Mouse (Mus musculus) heart, embryonic 12.5 days (tissue): ENCODE data around the gene 4921504E06Rik. TPM values are rescaled to one million over a fixed set of nuclear protein-coding genes. Genes with fewer than 3 reads are reported as not detected.

Experiments
- ATAC-seq: fragments of 200-750 bp; cut with Nextera tagmentation; 2 replicates; pipeline ENCODE4 v1.8.0; 2017; ENCODE audit warnings: moderate TSS enrichment, moderate library complexity; ENCODE audit not compliant: insufficient number of reproducible peaks, low FRiP score
- H3K27ac ChIP-seq: fragments of 300-500 bp; sonication (generic); 2 replicates; pipeline ENCODE4 v1.5.1; 2016; ENCODE audit warnings: mild to moderate bottlenecking, moderate library complexity; ENCODE audit not compliant: poor library complexity, severe bottlenecking
- H3K27me3 ChIP-seq: fragments of 300-500 bp; sonication (generic); replicated peaks from 2 replicates; pipeline ENCODE4 v1.6.1; 2016; ENCODE audit warnings: mild to moderate bottlenecking, moderate library complexity
- H3K36me3 ChIP-seq: fragments of 300-500 bp; sonication (generic); 2 replicates; pipeline ENCODE4 v1.6.1; 2016; ENCODE audit warnings: mild to moderate bottlenecking, moderate library complexity
- H3K4me1 ChIP-seq: fragments of 300-500 bp; sonication (generic); replicated peaks from 2 replicates; pipeline ENCODE4 v1.6.1; 2016; ENCODE audit warnings: mild to moderate bottlenecking
- H3K4me2 ChIP-seq: fragments of 300-500 bp; sonication (generic); 2 replicates; pipeline ENCODE4 v1.6.1; 2016; ENCODE audit warnings: mild to moderate bottlenecking, moderate library complexity
- H3K4me3 ChIP-seq: fragments of 300-500 bp; sonication (generic); 2 replicates; pipeline ENCODE4 v1.5.1; 2016; ENCODE audit warnings: mild to moderate bottlenecking
- H3K9ac ChIP-seq: fragments of 300-500 bp; sonication (generic); 2 replicates; pipeline ENCODE4 v1.6.1; 2016; ENCODE audit warnings: mild to moderate bottlenecking, moderate library complexity
- H3K9me3 ChIP-seq: fragments of 300-500 bp; sonication (generic); replicated peaks from 2 replicates; pipeline ENCODE4 v1.6.1; 2016; ENCODE audit warnings: mild to moderate bottlenecking, moderate library complexity
- WGBS: fragments of 180-500 bp; shearing (Covaris S2); methylation state at CpG from one replicate; pipeline ENCODE4 v1.1.7; 2016; 5-methylcytosine and 5-hydroxymethylcytosine counted together
- polyA plus RNA-seq: library from polyadenylated mRNA; unstranded; fragments of >200 nt; fragmentation: Nextera tagmentation; extraction: Ambion mirVana; gene quantifications from 2 replicates; pipeline ENCODE4 v1.2.1, GENCODE M21; 2016

4921504E06Rik gene
- polyA plus RNA-seq, 1 experiment from 2014 or later = not detected

DNA sequence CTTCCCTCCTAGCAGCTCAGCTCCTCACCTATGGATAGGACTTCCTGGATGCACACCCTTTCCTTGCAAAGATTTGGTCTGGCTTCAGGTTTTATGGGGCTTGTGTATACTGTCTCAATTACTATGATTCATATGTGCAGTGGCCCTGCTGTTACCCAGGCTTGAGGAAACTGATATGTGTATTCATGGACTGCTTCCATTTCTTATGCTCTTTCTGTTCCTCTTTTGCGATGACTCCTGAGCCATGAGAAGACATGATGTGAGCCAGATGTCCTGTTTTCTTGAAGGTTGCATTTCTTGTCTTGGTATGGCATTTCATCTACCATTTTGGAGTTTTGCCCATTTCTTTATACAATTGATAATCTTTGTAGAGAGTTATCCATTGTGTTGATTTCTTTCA is 48.0 kb downstream of the 4921504E06Rik start:
- Histone ChIP-seq H3K27me3 (no peaks in the 10 kb centered on the region), H3K36me3 (no peaks in the 10 kb centered on the region), H3K4me2 (no peak overlapping the region), H3K4me1 (no peaks in the 10 kb centered on the region), H3K27ac (no peak overlapping the region), H3K9ac (no peak overlapping the region), H3K9me3 (no peaks in the 10 kb centered on the region), H3K4me3 (no peak overlapping the region)
- no peak for ATAC-seq
- WGBS = 90% methylated on average over 1 of the region's 1 CpGs

DNA sequence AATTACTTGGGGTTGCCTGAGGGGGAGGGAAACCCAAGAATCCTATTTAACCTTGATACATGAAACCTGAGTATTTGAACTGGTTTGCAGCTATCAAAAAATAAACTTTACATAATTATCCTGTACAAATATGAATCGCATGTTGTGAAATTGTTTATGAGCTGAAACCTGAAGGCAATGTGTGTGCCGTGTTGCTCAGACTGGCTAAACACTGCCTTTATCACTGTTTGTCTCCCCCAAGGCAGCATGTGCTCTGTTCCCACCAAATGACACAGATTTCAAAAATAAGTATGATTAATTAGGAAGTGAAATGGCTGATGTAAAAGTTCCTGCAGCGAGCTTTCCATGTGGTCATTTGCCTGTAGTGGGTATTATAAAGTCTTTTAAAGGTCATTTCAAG is 63.5 kb downstream of the 4921504E06Rik start:
- Histone ChIP-seq H3K9ac (no peak overlapping the region), H3K4me1 (no peaks in the 10 kb centered on the region), H3K27ac (no peak overlapping the region), H3K27me3 (peaks cover 4% of the 10 kb centered on the region), H3K4me2 (no peak overlapping the region), H3K4me3 (no peak overlapping the region), H3K9me3 (no peaks in the 10 kb centered on the region), H3K36me3 (no peaks in the 10 kb centered on the region)
- no peak for ATAC-seq
- 74% methylated on average over 3 of the region's 3 CpGs for WGBS

DNA sequence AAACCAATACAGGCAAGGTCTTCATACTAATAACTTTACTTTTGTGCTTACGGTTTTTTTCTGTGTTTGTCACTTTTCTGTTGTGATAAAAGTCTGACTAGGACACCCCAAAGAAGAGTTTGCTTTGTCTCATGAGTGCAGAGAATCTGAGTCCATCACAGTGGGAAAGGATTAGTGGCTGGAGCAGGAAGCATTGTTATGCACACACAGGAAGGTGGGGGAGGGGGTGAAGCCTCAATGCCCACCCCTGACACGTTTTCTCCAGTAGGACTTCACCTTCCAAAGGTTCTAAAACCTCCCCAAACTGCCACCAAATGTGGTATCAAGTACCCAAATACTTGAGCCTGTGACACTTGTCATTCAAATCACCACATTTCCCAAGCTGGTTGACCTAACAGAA is 91.8 kb downstream of the 4921504E06Rik start:
- ATAC-seq = no peak
- H3K27me3 ChIP-seq = peaks cover 22% of the 10 kb centered on the region
- WGBS = 44% methylated on average over 2 of the region's 2 CpGs

DNA sequence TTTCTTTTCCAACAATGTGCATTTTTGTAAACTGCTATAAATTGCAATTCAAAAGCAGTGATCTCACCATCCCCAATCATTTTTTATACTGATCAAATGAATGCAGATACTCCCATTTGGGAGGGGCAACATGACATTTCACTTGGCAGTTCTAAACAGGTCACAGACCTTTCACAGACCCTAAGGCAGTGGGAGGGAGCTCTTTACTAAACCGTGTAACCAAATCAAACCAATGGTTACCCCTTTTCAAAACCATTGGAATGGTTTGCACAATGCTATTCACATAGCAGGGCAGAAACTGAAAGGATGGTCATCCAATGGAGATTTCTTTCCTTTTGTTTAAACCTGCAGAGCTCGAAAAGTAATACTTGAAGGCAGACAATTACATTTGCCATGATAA is 94.9 kb downstream of the 4921504E06Rik start:
- no peak overlapping the region for H3K4me3 ChIP-seq
- no peaks in the 10 kb centered on the region for H3K9me3 ChIP-seq
- H3K36me3 ChIP-seq = no peaks in the 10 kb centered on the region
- no peak for ATAC-seq
- no peaks in the 10 kb centered on the region for H3K4me1 ChIP-seq
- no peak overlapping the region for H3K4me2 ChIP-seq
- no peak overlapping the region for H3K27ac ChIP-seq
- H3K9ac ChIP-seq = no peak overlapping the region
- H3K27me3 ChIP-seq = peaks cover 53% of the 10 kb centered on the region
- WGBS = 39% methylated on average over 2 of the region's 2 CpGs

More for the DNA sequence above, 91.8 kb downstream of the 4921504E06Rik start:
- no peaks in the 10 kb centered on the region for H3K36me3 ChIP-seq
- no peak overlapping the region for H3K4me3 ChIP-seq
- H3K4me2 ChIP-seq = no peak overlapping the region
- no peaks in the 10 kb centered on the region for H3K9me3 ChIP-seq
- no peaks in the 10 kb centered on the region for H3K4me1 ChIP-seq
- no peak overlapping the region for H3K27ac ChIP-seq
- no peak overlapping the region for H3K9ac ChIP-seq

DNA sequence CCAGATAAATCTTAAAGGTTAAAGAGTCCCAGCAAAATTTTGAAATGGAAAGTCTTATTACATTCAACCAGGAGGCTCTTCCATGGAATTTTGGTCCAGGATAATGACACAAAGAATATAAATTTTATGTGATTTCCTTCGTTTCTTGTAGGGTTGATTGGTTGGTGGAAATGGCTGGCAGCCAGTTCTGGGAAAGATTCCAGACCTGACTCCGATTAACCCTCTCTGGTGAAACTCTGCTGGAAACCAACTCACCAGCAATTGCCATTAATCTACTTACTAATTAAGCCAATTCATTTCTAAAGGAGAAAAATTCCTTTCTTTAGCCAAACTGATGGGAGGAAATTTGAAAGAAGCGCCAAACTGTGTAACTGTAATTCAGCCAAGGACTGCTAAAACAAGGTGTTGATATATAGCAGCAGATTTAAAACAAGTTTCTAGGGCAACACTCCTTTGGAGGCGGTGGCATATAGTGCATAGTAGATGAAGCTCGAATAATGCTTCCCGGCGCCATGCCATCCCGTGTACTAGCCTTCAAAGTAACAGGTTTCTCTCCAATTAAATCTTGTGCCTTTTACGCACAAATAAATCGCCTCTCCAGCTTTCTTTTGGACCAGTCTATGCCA is 97.7 kb downstream of the 4921504E06Rik start:
- no peak overlapping the region for H3K9ac ChIP-seq
- no peak for ATAC-seq
- no peaks in the 10 kb centered on the region for H3K4me1 ChIP-seq
- no peak overlapping the region for H3K27ac ChIP-seq
- WGBS = 21% methylated on average over 10 of the region's 10 CpGs
- H3K9me3 ChIP-seq = no peaks in the 10 kb centered on the region
- peaks cover 81% of the 10 kb centered on the region for H3K27me3 ChIP-seq
- no peak overlapping the region for H3K4me2 ChIP-seq
- no peaks in the 10 kb centered on the region for H3K36me3 ChIP-seq
- H3K4me3 ChIP-seq = no peak overlapping the region

DNA sequence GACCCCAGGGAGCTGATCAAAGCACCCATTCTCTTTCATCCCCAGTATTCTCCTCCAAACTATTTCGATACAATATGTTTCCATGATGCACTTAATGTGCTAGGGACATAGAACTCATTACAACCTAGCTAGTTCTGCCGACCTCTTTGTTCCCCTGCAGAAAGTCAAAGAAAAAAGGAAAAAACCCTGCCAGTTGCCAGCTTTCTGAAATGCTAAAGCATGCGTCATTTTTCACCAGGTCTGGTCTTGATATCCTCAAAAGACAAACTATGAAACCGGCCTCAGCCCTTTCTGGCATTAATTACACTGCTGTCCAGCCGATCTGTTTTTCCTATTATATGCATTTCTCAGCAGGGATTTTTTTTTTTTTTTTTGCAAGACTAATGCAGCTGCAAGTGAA is 98.5 kb downstream of the 4921504E06Rik start:
- WGBS = 9% methylated on average over 5 of the region's 5 CpGs
- ATAC-seq = no peak
- no peak overlapping the region for H3K4me2 ChIP-seq
- H3K4me1 ChIP-seq = no peaks in the 10 kb centered on the region
- no peak overlapping the region for H3K9ac ChIP-seq
- H3K36me3 ChIP-seq = no peaks in the 10 kb centered on the region
- no peaks in the 10 kb centered on the region for H3K9me3 ChIP-seq
- H3K27me3 ChIP-seq = peaks cover 89% of the 10 kb centered on the region
- H3K4me3 ChIP-seq = no peak overlapping the region
- no peak overlapping the region for H3K27ac ChIP-seq

DNA sequence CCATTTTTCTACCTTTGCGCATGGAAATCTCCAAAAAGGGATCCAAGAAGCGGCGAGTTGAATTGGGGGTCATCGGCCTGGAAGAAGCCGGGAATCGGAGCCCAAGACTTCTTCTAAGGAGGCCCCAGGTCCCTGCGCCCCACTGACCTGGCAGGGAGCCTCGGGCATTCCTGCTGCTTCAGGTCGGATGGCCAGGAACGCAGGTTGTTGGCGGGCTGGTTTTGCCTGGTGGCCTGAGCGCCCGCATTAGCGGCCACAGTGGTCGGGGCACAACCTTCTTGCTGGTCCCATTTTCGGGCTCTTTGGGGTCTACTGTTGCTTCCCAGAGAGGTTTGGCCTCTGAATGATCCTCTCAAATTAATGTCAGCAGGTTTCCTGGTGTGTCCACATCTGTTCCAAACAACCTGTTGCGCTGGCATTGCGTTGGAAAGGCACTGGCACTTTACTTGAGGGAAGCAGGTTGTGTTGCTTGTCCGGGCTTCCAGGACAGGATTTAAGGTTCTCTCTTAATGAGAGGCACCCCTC is 101.1 kb downstream of the 4921504E06Rik start:
- WGBS = under 1% methylated on average over 19 of the region's 19 CpGs
- Histone ChIP-seq H3K4me3 (no peak overlapping the region), H3K4me1 (peaks cover 6% of the 10 kb centered on the region; the same call in 1 of the 2 replicates), H3K9ac (no peak overlapping the region), H3K27me3 (peaks cover 96% of the 10 kb centered on the region), H3K4me2 (no peak overlapping the region), H3K27ac (no peak overlapping the region), H3K9me3 (no peaks in the 10 kb centered on the region), H3K36me3 (no peaks in the 10 kb centered on the region)
- ATAC-seq = no peak

DNA sequence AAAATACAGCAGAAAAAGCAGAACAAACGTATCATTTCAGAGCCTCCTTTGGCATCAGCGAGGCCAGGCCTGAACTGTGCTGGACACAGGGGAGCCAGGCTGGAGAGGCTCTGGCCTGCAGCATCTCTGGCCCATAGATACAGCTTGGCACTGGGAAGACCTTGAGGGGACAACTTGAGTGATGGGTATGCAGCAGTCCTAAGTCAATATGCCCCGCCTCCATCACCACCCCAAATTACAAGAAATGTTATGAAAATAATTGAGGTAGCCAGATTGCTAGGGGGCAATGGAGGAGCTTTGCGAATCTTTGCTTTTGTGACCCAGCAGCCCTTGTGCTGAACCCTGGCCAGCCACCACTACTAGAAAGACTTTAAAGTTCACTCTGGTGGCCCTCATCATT is 104.4 kb downstream of the 4921504E06Rik start:
- WGBS = 33% methylated on average over 4 of the region's 4 CpGs
- H3K9me3 ChIP-seq = no peaks in the 10 kb centered on the region
- H3K4me2 ChIP-seq = no peak overlapping the region
- ATAC-seq = no peak
- H3K4me3 ChIP-seq = no peak overlapping the region
- peaks cover 94% of the 10 kb centered on the region for H3K27me3 ChIP-seq
- peaks cover 18% of the 10 kb centered on the region for H3K4me1 ChIP-seq
- H3K36me3 ChIP-seq = no peaks in the 10 kb centered on the region
- H3K27ac ChIP-seq = no peak overlapping the region
- H3K9ac ChIP-seq = no peak overlapping the region

DNA sequence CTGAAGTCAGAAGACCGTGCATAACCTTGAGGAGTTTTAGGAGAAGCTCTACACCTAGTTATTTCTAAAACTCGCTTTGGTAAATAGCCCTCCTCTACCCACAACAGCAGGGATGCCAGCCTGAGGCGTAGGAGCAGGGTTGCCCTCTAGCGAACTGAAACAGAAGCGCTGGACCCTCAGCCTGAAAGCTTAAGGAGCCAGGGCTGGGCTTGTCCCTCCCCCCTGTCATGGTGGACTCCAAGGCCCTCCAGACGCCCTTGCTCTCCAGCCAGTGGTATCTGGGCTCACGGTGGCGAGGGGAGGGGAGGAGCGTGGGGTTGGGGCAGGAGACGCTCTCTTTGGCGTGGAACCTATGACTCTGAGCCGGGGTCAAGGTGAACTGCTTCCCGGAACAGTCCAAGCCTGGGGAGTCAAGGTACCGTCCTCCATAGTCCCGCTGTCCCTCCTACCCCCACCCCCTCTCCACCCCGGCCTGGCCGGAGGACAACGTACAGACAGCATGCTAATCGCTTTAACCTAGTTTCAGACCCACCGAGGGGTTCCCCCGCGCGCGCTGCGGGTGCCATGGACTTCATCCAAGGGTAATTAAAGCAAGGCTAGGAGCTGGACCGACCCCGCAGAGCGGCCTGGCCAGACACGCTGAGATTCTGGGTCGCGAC is 105.5 kb downstream of the 4921504E06Rik start:
- no peak overlapping the region for H3K27ac ChIP-seq
- peak overlapping the region; percentile 19 for H3K9ac ChIP-seq
- H3K4me1 ChIP-seq = peaks cover 18% of the 10 kb centered on the region
- no peaks in the 10 kb centered on the region for H3K9me3 ChIP-seq
- no peaks in the 10 kb centered on the region for H3K36me3 ChIP-seq
- peak overlapping the region; percentile 70 for H3K4me2 ChIP-seq
- ATAC-seq = no peak
- peak overlapping the region; percentile 38 for H3K4me3 ChIP-seq
- H3K27me3 ChIP-seq = peaks cover 94% of the 10 kb centered on the region
- 1% methylated on average over 29 of the region's 31 CpGs for WGBS

DNA sequence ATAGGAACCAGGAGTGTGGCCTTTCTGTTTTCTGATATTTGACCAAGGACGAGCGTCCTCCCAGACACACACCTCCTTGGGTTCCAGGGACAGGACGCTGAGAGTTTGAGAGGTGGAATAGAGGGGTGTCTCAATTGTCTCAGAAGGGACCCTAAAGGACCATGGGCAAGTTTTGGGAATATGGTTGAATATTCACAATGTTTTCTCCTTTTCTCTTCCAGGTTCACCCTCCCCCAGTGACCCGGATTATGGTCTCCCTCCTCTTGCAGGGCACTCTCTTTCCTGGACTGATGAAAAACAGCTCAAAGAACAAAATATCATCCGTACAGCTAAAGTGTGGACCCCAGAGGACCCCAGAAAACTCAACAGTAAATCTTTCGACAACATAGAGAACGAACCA is 107.0 kb downstream of the 4921504E06Rik start:
- Histone ChIP-seq H3K27ac (no peak overlapping the region), H3K9ac (no peak overlapping the region), H3K4me2 (no peak overlapping the region), H3K27me3 (peaks cover 94% of the 10 kb centered on the region), H3K4me1 (peaks cover 18% of the 10 kb centered on the region), H3K9me3 (no peaks in the 10 kb centered on the region), H3K36me3 (no peaks in the 10 kb centered on the region), H3K4me3 (peak overlapping the region; percentile 33; the same call in 1 of the 2 replicates)
- 6% methylated on average over 7 of the region's 7 CpGs for WGBS
- ATAC-seq = no peak

DNA sequence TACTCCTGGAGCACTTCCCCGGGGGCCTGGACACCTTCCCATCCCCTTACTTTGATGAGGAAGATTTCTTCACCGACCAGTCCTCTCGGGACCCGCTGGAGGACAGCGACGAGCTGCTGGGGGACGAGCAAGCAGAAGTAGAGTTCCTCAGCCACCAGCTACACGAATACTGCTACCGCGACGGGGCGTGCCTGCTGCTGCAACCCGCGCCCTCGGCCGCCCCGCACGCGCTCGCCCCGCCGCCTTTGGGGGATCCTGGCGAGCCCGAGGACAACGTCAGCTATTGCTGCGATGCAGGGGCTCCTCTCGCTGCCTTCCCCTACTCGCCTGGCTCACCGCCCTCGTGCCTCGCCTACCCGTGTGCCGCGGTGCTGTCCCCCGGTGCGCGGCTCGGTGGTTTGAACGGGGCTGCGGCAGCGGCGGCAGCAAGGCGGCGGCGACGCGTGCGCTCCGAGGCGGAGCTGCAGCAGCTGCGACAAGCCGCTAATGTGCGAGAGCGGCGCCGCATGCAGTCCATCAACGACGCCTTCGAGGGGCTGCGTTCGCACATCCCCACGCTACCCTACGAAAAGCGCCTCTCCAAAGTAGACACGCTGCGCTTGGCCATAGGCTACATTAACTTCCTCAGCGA is 107.7 kb downstream of the 4921504E06Rik start:
- H3K4me3 ChIP-seq = peak overlapping the region; percentile 33
- WGBS = under 1% methylated on average over 67 of the region's 67 CpGs

More for the DNA sequence above, 107.7 kb downstream of the 4921504E06Rik start:
- peaks cover 18% of the 10 kb centered on the region for H3K4me1 ChIP-seq
- peak overlapping the region; percentile 57 for H3K4me2 ChIP-seq
- no peak overlapping the region for H3K9ac ChIP-seq
- ATAC-seq = no peak
- H3K27me3 ChIP-seq = peaks cover 94% of the 10 kb centered on the region
- H3K27ac ChIP-seq = no peak overlapping the region
- no peaks in the 10 kb centered on the region for H3K9me3 ChIP-seq
- no peaks in the 10 kb centered on the region for H3K36me3 ChIP-seq
